31 mouse cellular contexts compared by ENCODE assay signal in genomic region chr12:102782841-102783240, GRCm38 (mm10). TPM values are rescaled to one million over a fixed set of nuclear protein-coding genes. Genes with fewer than 3 reads are reported as not detected.
DNase-seq lines count a peak whose midpoint lies in the region; ATAC-seq lines count a peak whose summit lies in the region.
"Had no signal": no experiment of that assay in that cellular context is flagged by ENCODE, and none has a peak within 500 bp of the region (broad histone marks: within the 10 kb centered on the region; RNA-seq: fewer than 3 reads in every experiment).

No protein-coding gene starts in this region.

- peak; percentile 57 for DNase-seq in T-cell, adult 2 months (ENCODE audit: low spot score)
- DNase-seq in brain, adult 2 months (ENCODE audit: low read depth, low spot score) = peak; percentile 33
- peak; percentile 39 to 54 for DNase-seq in thymus, postnatal 10 days (ENCODE audit: low spot score in 2 of 2)
- no peak for DNase-seq in right cerebral cortex, adult 18-20 months
- no peak for DNase-seq in ovary, postnatal 10 days (ENCODE audit: low spot score)
- DNase-seq: adrenal gland, adult 2 months; adrenal gland, postnatal 14 days; cerebellum, adult 11-12 months; cerebellum, adult 8-10 months; cerebellum, postnatal 10 days; cerebellum, postnatal 36 days; embryo, embryonic 11 days; gastrocnemius, postnatal 10 days; gastrocnemius, postnatal 36 days; heart, adult 2 months; heart, postnatal 14 days; heart, postnatal 4 days had no signal

- H3K4me2 ChIP-seq in midbrain, embryonic 13.5 days (replicated peaks) = no peak overlapping the region
- H3K4me2 ChIP-seq: embryonic facial prominence, embryonic 13.5 days; forebrain, embryonic 13.5 days; heart, embryonic 13.5 days; hindbrain, embryonic 14.5 days had no signal

- H3K9ac ChIP-seq in midbrain, embryonic 13.5 days (replicated peaks) = no peak overlapping the region
- H3K9ac ChIP-seq: embryonic facial prominence, embryonic 13.5 days; forebrain, embryonic 13.5 days; heart, embryonic 13.5 days; hindbrain, embryonic 14.5 days had no signal

- no peaks in the 10 kb centered on the region for H3K9me3 ChIP-seq in midbrain, embryonic 13.5 days
- H3K9me3 ChIP-seq: embryonic facial prominence, embryonic 10.5 days; embryonic facial prominence, embryonic 13.5 days; forebrain, embryonic 13.5 days; heart, embryonic 10.5 days; heart, embryonic 13.5 days had no signal

- no peaks in the 10 kb centered on the region for H3K4me1 ChIP-seq in midbrain, embryonic 13.5 days (replicated peaks)
- H3K4me1 ChIP-seq: embryonic facial prominence, embryonic 10.5 days; embryonic facial prominence, embryonic 13.5 days had no signal

- H3K36me3 ChIP-seq in midbrain, embryonic 13.5 days = peaks cover 46% of the 10 kb centered on the region

- no peak for ATAC-seq in midbrain, embryonic 13.5 days
- ATAC-seq: forebrain, embryonic 13.5 days; forebrain, embryonic 16.5 days; hindbrain, postnatal 0 days had no signal

- 94% methylated on average over 5 of the region's 5 CpGs for WGBS in midbrain, embryonic 13.5 days

- H3K27ac ChIP-seq in midbrain, embryonic 13.5 days = no peak overlapping the region
- H3K27ac ChIP-seq: embryonic facial prominence, embryonic 10.5 days; embryonic facial prominence, embryonic 13.5 days; forebrain, embryonic 13.5 days; heart, adult 2 months; heart, embryonic 10.5 days; heart, embryonic 13.5 days; hindbrain, embryonic 14.5 days; hindbrain, postnatal 0 days had no signal

- H3K27me3 ChIP-seq in midbrain, embryonic 13.5 days = no peaks in the 10 kb centered on the region
- H3K27me3 ChIP-seq: embryonic facial prominence, embryonic 13.5 days; forebrain, embryonic 13.5 days; heart, embryonic 13.5 days had no signal

- no peak overlapping the region for H3K4me3 ChIP-seq in midbrain, embryonic 13.5 days (replicated peaks)
- H3K4me3 ChIP-seq: embryonic facial prominence, embryonic 10.5 days; embryonic facial prominence, embryonic 13.5 days; erythroblast, embryonic 14.5 days; forebrain, embryonic 13.5 days; heart, adult 2 months; heart, embryonic 10.5 days; heart, embryonic 13.5 days had no signal

RNA-seq across cellular contexts. Expression of gene Gm20604, which starts 24.4 kb away (rescaled TPM):
- polyA plus RNA-seq in midbrain, embryonic 13.5 days (2015; fragmentation: Nextera tagmentation; extraction: Ambion mirVana) = 41.1 and 42.4 TPM in 2 replicates

RNA-seq across cellular contexts. Expression of gene Ubr7, which starts 25.1 kb away (rescaled TPM):
- 39.0 and 41.7 TPM in 2 replicates for polyA plus RNA-seq in midbrain, embryonic 13.5 days (2015; fragmentation: Nextera tagmentation; extraction: Ambion mirVana)

RNA-seq across cellular contexts. Expression of gene Gon7, which starts 25.2 kb away (rescaled TPM):
- polyA plus RNA-seq in midbrain, embryonic 13.5 days (2015; fragmentation: Nextera tagmentation; extraction: Ambion mirVana) = 55.0 and 57.9 TPM in 2 replicates

RNA-seq across cellular contexts. Expression of gene Gm28051, which starts 25.3 kb away (rescaled TPM):
- polyA plus RNA-seq in midbrain, embryonic 13.5 days (2015; fragmentation: Nextera tagmentation; extraction: Ambion mirVana) = not detected in 2 replicates
- polyA plus RNA-seq: adrenal gland, adult 2 months; brain, embryonic 14.5 days; cortical plate, adult 2 months; embryonic facial prominence, embryonic 10.5 days; embryonic facial prominence, embryonic 13.5 days; erythroblast, embryonic 14.5 days; forebrain, embryonic 13.5 days; forebrain, embryonic 16.5 days; heart, adult 2 months; heart, embryonic 10.5 days; heart, embryonic 13.5 days; heart, embryonic 16.5 days; hindbrain, embryonic 11.5 days; hindbrain, embryonic 14.5 days; hindbrain, postnatal 0 days had no signal

RNA-seq across cellular contexts. Expression of gene Tmem251, which starts 39.3 kb away (rescaled TPM):
- polyA plus RNA-seq in midbrain, embryonic 13.5 days (2015; fragmentation: Nextera tagmentation; extraction: Ambion mirVana) = 12.4 and 13.3 TPM in 2 replicates

Comparison
In these comparisons a context has a peak if more than half of its experiments do, and no peak if none do; other contexts are left out.
1. DNase-seq: peak in T-cell, adult 2 months (single experiment), brain, adult 2 months (single experiment) and thymus, postnatal 10 days (2 of 2); none in right cerebral cortex, adult 18-20 months (single experiment) and ovary, postnatal 10 days (single experiment).